Mouse (Mus musculus) liver, embryonic 14.5 days (tissue): ENCODE measurements at regions not wholly inside any gene's neighbourhood (a gene's known extent, or its start where the extent isn't known, plus 50 kb on each side); places are given as distances from the start of the nearest gene placed in this dataset.

Source experiments
- CTCF ChIP-seq: IDR thresholded peaks from 2 replicates; pipeline ENCODE4 v1.5.1; 2016; ENCODE audit warnings: antibody characterized with exemption, low read depth, control low read depth
- EP300 ChIP-seq: IDR thresholded peaks from 2 replicates; pipeline ENCODE4 v1.6.1; 2016; ENCODE audit warnings: antibody characterized with exemption, low read depth

DNA sequence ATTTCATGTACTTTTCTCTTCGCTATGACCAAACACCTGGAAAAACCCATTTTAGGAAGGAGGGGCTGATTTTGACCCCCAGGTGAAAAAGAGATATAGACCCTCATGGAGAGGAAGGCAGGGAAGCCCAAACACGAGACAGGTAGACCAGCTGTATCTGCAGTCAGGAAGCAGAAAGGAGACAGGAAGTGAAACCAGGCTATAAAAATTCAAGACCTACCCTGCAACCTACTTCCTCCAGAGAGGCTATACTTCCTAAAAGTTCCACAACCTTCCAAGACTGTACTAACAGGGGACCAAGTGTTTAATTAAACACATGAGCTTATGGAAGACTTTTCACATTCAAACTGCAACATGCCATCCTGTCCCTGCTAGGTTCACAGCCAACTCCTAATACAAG lies 180.9 kb downstream of the Tm2d1 start:
- TF ChIP-seq CTCF, result no peak
- TF ChIP-seq EP300, result no peak
